Mouse (Mus musculus) megakaryocyte, embryonic 14.5 days (primary cell): Measurements from ENCODE around the gene Nup214. TPM values are rescaled to one million over a fixed set of nuclear protein-coding genes. Genes with fewer than 3 reads are reported as not detected.

Source experiments
- H3K27me3 ChIP-seq: replicated peaks from 2 replicates; pipeline ENCODE3; 2012; ENCODE audit warnings: inconsistent platforms
- H3K36me3 ChIP-seq: replicated peaks from 2 replicates; pipeline ENCODE3; 2012; ENCODE audit warnings: low read length, inconsistent platforms, mixed read lengths
- H3K4me1 ChIP-seq: 2 replicates; pipeline ENCODE4 v1.6.1; 2012; ENCODE audit warnings: inconsistent platforms
- H3K4me3 ChIP-seq: replicated peaks from 2 replicates; pipeline ENCODE3; 2012; ENCODE audit warnings: moderate library complexity, mild to moderate bottlenecking, inconsistent platforms
- H3K9me3 ChIP-seq: 2 replicates; pipeline ENCODE4 v1.6.1; 2012; ENCODE audit warnings: inconsistent platforms
- FLI1 ChIP-seq: IDR thresholded peaks from 2 replicates; pipeline ENCODE4 v1.6.1; 2012; ENCODE audit warnings: low read length, inconsistent platforms, mixed read lengths
- GATA1 ChIP-seq: IDR thresholded peaks from 3 replicates; pipeline ENCODE4 v1.6.1; 2012; ENCODE audit warnings: mixed read lengths, low read length, inconsistent platforms, borderline replicate concordance
- polyA plus RNA-seq: library from polyadenylated mRNA; stranded (reverse); fragments of >175 nt; gene quantifications from 2 replicates; pipeline ENCODE4 v1.2.3, GENCODE M21; 2012; ENCODE audit warnings: low replicate concordance; ENCODE audit not compliant: insufficient read depth

The Nup214 gene
- polyA plus RNA-seq, 1 experiment: 14.4 TPM

GRCm38 (mm10) chr2:32088372-32088981, 114.2 kb downstream of the Nup214 start:
- peak overlapping the region; percentile 85 for H3K4me3 ChIP-seq
- peaks cover 76% of the 10 kb centered on the region for H3K4me1 ChIP-seq
- H3K9me3 ChIP-seq: peaks cover 11% of the 10 kb centered on the region; the same call in 1 of the 2 replicates
- H3K36me3 ChIP-seq: peaks cover 7% of the 10 kb centered on the region
- TF ChIP-seq GATA1: no peak
- no peak for TF ChIP-seq FLI1
- H3K27me3 ChIP-seq: peaks cover 15% of the 10 kb centered on the region

GRCm38 (mm10) chr2:32089606-32090005, 115.4 kb downstream of the Nup214 start:
- peaks cover 7% of the 10 kb centered on the region for H3K36me3 ChIP-seq
- no peak for TF ChIP-seq FLI1
- no peak for TF ChIP-seq GATA1
- H3K4me1 ChIP-seq: peaks cover 84% of the 10 kb centered on the region
- H3K27me3 ChIP-seq: peaks cover 15% of the 10 kb centered on the region
- H3K4me3 ChIP-seq: no peak overlapping the region
- peaks cover 11% of the 10 kb centered on the region; the same call in 1 of the 2 replicates for H3K9me3 ChIP-seq

- no peak overlapping the region for H3K4me3 ChIP-seq
- H3K9me3 ChIP-seq: peaks cover 11% of the 10 kb centered on the region; the same call in 1 of the 2 replicates
- TF ChIP-seq GATA1: no peak
- no peak for TF ChIP-seq FLI1
- H3K36me3 ChIP-seq: peaks cover 7% of the 10 kb centered on the region
- peaks cover 81% of the 10 kb centered on the region for H3K4me1 ChIP-seq
- H3K27me3 ChIP-seq: peaks cover 15% of the 10 kb centered on the region
Measured at GRCm38 (mm10) chr2:32090145-32090544, 115.9 kb downstream of the Nup214 start.

GRCm38 (mm10) chr2:32091956-32092355, 117.7 kb downstream of the Nup214 start:
- TF ChIP-seq GATA1 (no peak), FLI1 (no peak)
- Histone ChIP-seq H3K9me3 (peaks cover 11% of the 10 kb centered on the region; the same call in 1 of the 2 replicates), H3K27me3 (peaks cover 15% of the 10 kb centered on the region), H3K36me3 (peaks cover 7% of the 10 kb centered on the region), H3K4me1 (peaks cover 81% of the 10 kb centered on the region), H3K4me3 (no peak overlapping the region)

- TF ChIP-seq GATA1: no peak
- no peak for TF ChIP-seq FLI1
- H3K4me1 ChIP-seq: peaks cover 74% of the 10 kb centered on the region
- H3K27me3 ChIP-seq: peaks cover 9% of the 10 kb centered on the region
- H3K36me3 ChIP-seq: peaks cover 18% of the 10 kb centered on the region
- H3K9me3 ChIP-seq: peaks cover 18% of the 10 kb centered on the region; the same call in 1 of the 2 replicates
- H3K4me3 ChIP-seq: no peak overlapping the region
Measured at GRCm38 (mm10) chr2:32094001-32094707, 119.9 kb downstream of the Nup214 start.

GRCm38 (mm10) chr2:32095351-32096121, 121.3 kb downstream of the Nup214 start, which contains the start of gene Plpp7:
Plpp7 (plus strand) TSS chr2:32095528.
- Histone ChIP-seq H3K27me3 (peaks cover 9% of the 10 kb centered on the region), H3K4me3 (peak within 1 kb of the TSS; percentile 84), H3K4me1 (peaks cover 70% of the 10 kb centered on the region), H3K36me3 (peaks cover 23% of the 10 kb centered on the region), H3K9me3 (peaks cover 13% of the 10 kb centered on the region)
- TF ChIP-seq FLI1 (no peak), GATA1 (no peak)

- Histone ChIP-seq H3K4me1 (peaks cover 70% of the 10 kb centered on the region), H3K36me3 (peaks cover 29% of the 10 kb centered on the region), H3K27me3 (peaks cover 9% of the 10 kb centered on the region), H3K4me3 (peak overlapping the region; percentile 84), H3K9me3 (peaks cover 18% of the 10 kb centered on the region)
- no peak for TF ChIP-seq FLI1
- TF ChIP-seq GATA1: no peak
Measured at GRCm38 (mm10) chr2:32096122-32096420, 121.8 kb downstream of the Nup214 start.

- Histone ChIP-seq H3K27me3 (peaks cover 17% of the 10 kb centered on the region), H3K4me1 (peaks cover 65% of the 10 kb centered on the region), H3K9me3 (peaks cover 20% of the 10 kb centered on the region), H3K36me3 (peaks cover 53% of the 10 kb centered on the region), H3K4me3 (no peak overlapping the region)
- no peak for TF ChIP-seq FLI1
- TF ChIP-seq GATA1: no peak
Measured at GRCm38 (mm10) chr2:32102944-32103343, 128.7 kb downstream of the Nup214 start.

- H3K27me3 ChIP-seq: peaks cover 14% of the 10 kb centered on the region
- H3K4me3 ChIP-seq: no peak overlapping the region
- peaks cover 63% of the 10 kb centered on the region for H3K4me1 ChIP-seq
- TF ChIP-seq GATA1 (no peak), FLI1 (no peak)
- peaks cover 54% of the 10 kb centered on the region for H3K36me3 ChIP-seq
- peaks cover 22% of the 10 kb centered on the region for H3K9me3 ChIP-seq
Measured at GRCm38 (mm10) chr2:32103557-32103956, 129.3 kb downstream of the Nup214 start.

Other genes with a start within 250 kb of the Nup214 start
- 0.17 TPM in 1 of 2 replicates, not detected in the other for gene Qrfp, start 163.9 kb upstream of the Nup214 start, polyA plus RNA-seq
- 0.02 TPM in 1 of 2 replicates, not detected in the other for gene Fibcd1, start 128.4 kb upstream of the Nup214 start, polyA plus RNA-seq
- not detected in 2 replicates for gene Lamc3, start 87.1 kb upstream of the Nup214 start, polyA plus RNA-seq
- gene Aif1l, start 24.3 kb upstream of the Nup214 start, polyA plus RNA-seq: not detected in 2 replicates
- 43.5 and 60.3 TPM in 2 replicates for gene Fam78a, start 110.4 kb downstream of the Nup214 start, polyA plus RNA-seq
- gene Plpp7, start 121.1 kb downstream of the Nup214 start, polyA plus RNA-seq: 3.3 and 17.4 TPM in 2 replicates
- 20.7 and 115 TPM in 2 replicates for gene Prrc2b, start 176.6 kb downstream of the Nup214 start, polyA plus RNA-seq